ENCODE assay signal across 10 mouse cellular contexts in genomic region chr10:59902606-59902990, GRCm38 (mm10). TPM values are rescaled to one million over a fixed set of nuclear protein-coding genes. Genes with fewer than 3 reads are reported as not detected.
DNase-seq lines count a peak whose midpoint lies in the region; ATAC-seq and TF ChIP-seq lines count a peak whose summit lies in the region.
"Had no signal": no experiment of that assay in that cellular context is flagged by ENCODE, and none has a peak within 500 bp of the region (broad histone marks: within the 10 kb centered on the region; RNA-seq: fewer than 3 reads in every experiment).

No protein-coding gene starts in this region.

- H3K9ac ChIP-seq in heart, embryonic 15.5 days = no peak overlapping the region
- H3K9ac ChIP-seq in hindbrain, embryonic 14.5 days = peak overlapping the region; percentile 8; the same call in 1 of the 2 replicates
- peak overlapping the region; percentile 49 for H3K9ac ChIP-seq in stomach, embryonic 16.5 days (ENCODE audit: low read length)

- no peak overlapping the region for H3K4me2 ChIP-seq in heart, embryonic 15.5 days
- H3K4me2 ChIP-seq in hindbrain, embryonic 14.5 days (replicated peaks) = no peak overlapping the region
- H3K4me2 ChIP-seq in stomach, embryonic 16.5 days (ENCODE audit: low read depth, low read length) = no peak overlapping the region

- H3K27ac ChIP-seq in heart, embryonic 15.5 days = peak overlapping the region; percentile 12; the same call in 1 of the 2 replicates
- peak overlapping the region; percentile 99; the same call in 1 of the 2 replicates for H3K27ac ChIP-seq in spleen, adult 2 months (ENCODE audit: insufficient read depth, low read length)
- peak overlapping the region; percentile 44; the same call in 1 of the 2 replicates for H3K27ac ChIP-seq in hindbrain, embryonic 14.5 days
- H3K27ac ChIP-seq in stomach, embryonic 16.5 days (ENCODE audit: low read length) = peak overlapping the region; percentile 96

- no peaks in the 10 kb centered on the region for H3K27me3 ChIP-seq in heart, embryonic 15.5 days
- no peaks in the 10 kb centered on the region for H3K27me3 ChIP-seq in spleen, adult 2 months (ENCODE audit: control insufficient read depth, insufficient read depth, low read length)
- no peaks in the 10 kb centered on the region for H3K27me3 ChIP-seq in hindbrain, embryonic 14.5 days (ENCODE audit: control insufficient read depth, insufficient read depth, low read length)
- H3K27me3 ChIP-seq in stomach, embryonic 16.5 days (ENCODE audit: control insufficient read depth, insufficient read depth, low read length) = no peaks in the 10 kb centered on the region

- TF ChIP-seq CTCF in spleen, adult 2 months (IDR thresholded peaks at IDR 0.05; ENCODE audit: extremely low read depth, insufficient read depth, insufficient read length, insufficient replicate concordance) = no peak

- 63% methylated on average over 8 of the region's 8 CpGs for WGBS in heart, embryonic 15.5 days
- 82% methylated on average over 8 of the region's 8 CpGs for WGBS in spleen, adult 2 months
- WGBS in hindbrain, embryonic 14.5 days = 57% methylated on average over 8 of the region's 8 CpGs
- WGBS in stomach, embryonic 16.5 days = 47% methylated on average over 8 of the region's 8 CpGs

- peaks cover 65% of the 10 kb centered on the region for H3K4me1 ChIP-seq in heart, embryonic 15.5 days (replicated peaks)
- peaks cover 52% of the 10 kb centered on the region for H3K4me1 ChIP-seq in spleen, adult 2 months (ENCODE audit: control insufficient read depth, insufficient read depth, insufficient read length)
- H3K4me1 ChIP-seq in hindbrain, embryonic 14.5 days (replicated peaks; ENCODE audit: control insufficient read depth, insufficient read depth, low read length) = peaks cover 58% of the 10 kb centered on the region
- peaks cover 57% of the 10 kb centered on the region for H3K4me1 ChIP-seq in stomach, embryonic 16.5 days (ENCODE audit: control insufficient read depth, insufficient read depth, low read length)

- no peak for TF ChIP-seq POLR2A in spleen, adult 2 months (IDR thresholded peaks at IDR 0.05; ENCODE audit: low read depth, low read length)

- DNase-seq in heart, postnatal 4 days = no peak
- DNase-seq in spleen, adult 2 months (ENCODE audit: low read depth in 1 of 2, low spot score in 2 of 2) = no peak
- no peak for DNase-seq in spleen, postnatal 10 days (ENCODE audit: low spot score in 2 of 2)
- no peak for DNase-seq in hindbrain, embryonic 14.5 days (ENCODE audit: low spot score)
- no peak for DNase-seq in cerebellum, adult 8-10 months
- DNase-seq in ovary, postnatal 36 days (ENCODE audit: low spot score) = no peak
- DNase-seq: layer of hippocampus, postnatal 36 days; right cerebral cortex, postnatal 4 days had no signal

- H3K4me3 ChIP-seq in heart, embryonic 15.5 days = no peak overlapping the region
- no peak overlapping the region for H3K4me3 ChIP-seq in spleen, adult 2 months (ENCODE audit: extremely low read depth, insufficient read depth, insufficient read length)
- H3K4me3 ChIP-seq in hindbrain, embryonic 14.5 days (replicated peaks; ENCODE audit: low read length) = no peak overlapping the region
- no peak overlapping the region for H3K4me3 ChIP-seq in stomach, embryonic 16.5 days (replicated peaks; ENCODE audit: low read length)

- no peak for ATAC-seq in heart, embryonic 15.5 days (replicated peaks; ENCODE audit: insufficient number of reproducible peaks, insufficient read depth, low FRiP score, low read depth)
- no peak for ATAC-seq in hindbrain, embryonic 14.5 days (ENCODE audit: low FRiP score)
- no peak for ATAC-seq in stomach, embryonic 16.5 days (ENCODE audit: insufficient read depth, low FRiP score)

- H3K9me3 ChIP-seq in heart, embryonic 15.5 days (replicated peaks) = no peaks in the 10 kb centered on the region
- no peaks in the 10 kb centered on the region for H3K9me3 ChIP-seq in hindbrain, embryonic 14.5 days (ENCODE audit: control insufficient read depth, low read length)
- no peaks in the 10 kb centered on the region for H3K9me3 ChIP-seq in stomach, embryonic 16.5 days (replicated peaks; ENCODE audit: control insufficient read depth, low read length)

- peaks cover 1% of the 10 kb centered on the region; the same call in 1 of the 2 replicates for H3K36me3 ChIP-seq in heart, embryonic 15.5 days
- 0 out of 2 replicates have a peak, but pooled peaks cover 1% of the 10 kb centered on the region for H3K36me3 ChIP-seq in spleen, adult 2 months (ENCODE audit: control insufficient read depth, insufficient read depth, low read length)
- 0 out of 2 replicates have a peak, but pooled peaks cover 3% of the 10 kb centered on the region for H3K36me3 ChIP-seq in hindbrain, embryonic 14.5 days (replicated peaks; ENCODE audit: control insufficient read depth, insufficient read depth)
- H3K36me3 ChIP-seq in stomach, embryonic 16.5 days (ENCODE audit: control insufficient read depth, insufficient read depth, low read length) = 0 out of 2 replicates have a peak, but pooled peaks cover 3% of the 10 kb centered on the region

RNA-seq across cellular contexts. Expression of gene Dnajb12, which starts 23.2 kb away (rescaled TPM):
- 17.8 and 23.3 TPM in 2 replicates for polyA plus RNA-seq in heart, embryonic 15.5 days (2015; fragmentation: Nextera tagmentation; extraction: Ambion mirVana)
- 10 to 100 TPM; 39.6 to 41.1 TPM for total RNA-seq in heart, postnatal 4 days (2021)
- 29.9 and 32.4 TPM in 2 replicates for polyA plus RNA-seq in spleen, adult 2 months (2012; rRNA removed)
- polyA plus RNA-seq in hindbrain, embryonic 14.5 days (2014; fragmentation: Nextera tagmentation; extraction: Ambion mirVana) = 20.6 and 22.5 TPM in 2 replicates
- 20.4 and 26.1 TPM in 2 replicates for polyA plus RNA-seq in stomach, embryonic 16.5 days (2015; fragmentation: Nextera tagmentation; extraction: Ambion mirVana)

RNA-seq across cellular contexts. Expression of gene Ddit4, which starts 49.0 kb away (rescaled TPM):
- polyA plus RNA-seq in heart, embryonic 15.5 days (2015; fragmentation: Nextera tagmentation; extraction: Ambion mirVana) = 22.7 and 33.4 TPM in 2 replicates
- total RNA-seq in heart, postnatal 4 days (2021) = 10 to 100 TPM; 31.4 to 36.9 TPM
- polyA plus RNA-seq in spleen, adult 2 months (2012; rRNA removed) = 152 and 168 TPM in 2 replicates
- polyA plus RNA-seq in hindbrain, embryonic 14.5 days (2014; fragmentation: Nextera tagmentation; extraction: Ambion mirVana) = 8.8 and 10.5 TPM in 2 replicates
- 30.4 and 34.8 TPM in 2 replicates for polyA plus RNA-seq in stomach, embryonic 16.5 days (2015; fragmentation: Nextera tagmentation; extraction: Ambion mirVana)

Comparison
In these comparisons a context has a peak if more than half of its experiments do, and no peak if none do; other contexts are left out.
1. H3K27ac ChIP-seq: peak in every context shown above with its lines; median percentile 99 in spleen, adult 2 months; 96 in stomach, embryonic 16.5 days; 44 in hindbrain, embryonic 14.5 days; 12 in heart, embryonic 15.5 days.